ENCODE assay signal across 7 mouse cellular contexts in the genomic region with DNA sequence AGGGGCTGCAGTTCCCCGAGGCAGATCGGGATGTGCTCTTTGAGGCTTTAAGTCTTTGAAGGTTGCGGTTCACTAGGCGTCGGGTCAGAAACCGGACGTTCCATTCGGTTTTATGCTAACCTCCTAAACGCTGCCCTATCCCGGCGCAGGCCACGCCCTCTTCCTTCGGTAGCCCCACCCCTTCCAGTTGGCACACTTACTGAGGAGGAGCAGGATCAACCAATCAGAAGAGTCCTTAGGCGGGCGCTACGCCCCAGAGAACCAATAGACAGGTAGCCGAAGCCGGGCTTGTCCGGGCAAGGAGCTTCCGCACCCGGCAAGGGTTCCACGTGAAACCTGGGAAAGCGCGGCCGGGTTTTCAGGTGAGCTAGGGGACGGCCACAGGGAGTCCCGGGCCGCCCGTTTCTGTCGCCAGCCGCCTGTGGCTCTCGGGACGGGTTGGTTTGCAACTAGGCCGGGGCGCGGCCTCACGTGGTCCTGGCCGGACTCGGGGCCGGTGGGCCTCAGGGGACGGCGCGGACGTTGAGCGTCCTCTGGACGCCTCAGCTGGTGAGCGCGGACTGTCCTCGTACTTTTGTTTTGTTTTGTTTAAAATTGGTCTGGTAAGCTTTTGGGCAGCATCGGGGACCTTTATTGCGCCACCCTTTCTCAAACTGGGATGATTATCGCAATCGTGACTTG. TPM values are rescaled to one million over a fixed set of nuclear protein-coding genes. Genes with fewer than 3 reads are reported as not detected.
DNase-seq lines count a peak whose midpoint lies in the region; ATAC-seq and TF ChIP-seq lines count a peak whose summit lies in the region.

Gene Aen (plus strand): TSS at position 202 of the 681 bp plus-strand sequence.

- peak within 1 kb of the TSS; percentile 95 for H3K4me3 ChIP-seq in embryonic facial prominence, embryonic 10.5 days
- peak within 1 kb of the TSS; percentile 95 for H3K4me3 ChIP-seq in intestine, postnatal 0 days (ENCODE audit: low read depth, low read length)
- peak within 1 kb of the TSS; percentile 94 for H3K4me3 ChIP-seq in midbrain, embryonic 12.5 days
- peak within 1 kb of the TSS; percentile 85 for H3K4me3 ChIP-seq in small intestine, adult 2 months (ENCODE audit: low read depth, low read length)

- peak; percentile 99 for DNase-seq in adrenal gland, postnatal 10 days
- DNase-seq in embryonic facial prominence, embryonic 10.5 days (ENCODE audit: low spot score), result peak; percentile 98
- DNase-seq in gonadal fat pad, adult 2 months (ENCODE audit: low read depth), result peak; percentile 88
- DNase-seq in left cerebral cortex, postnatal 4 days, result peak; percentile 98

- peak; percentile 97 for ATAC-seq in intestine, postnatal 0 days
- ATAC-seq in midbrain, embryonic 12.5 days (ENCODE audit: low FRiP score, low read depth), result peak; percentile 98

- peak within 1 kb of the TSS; percentile 95 for H3K4me2 ChIP-seq in intestine, postnatal 0 days (replicated peaks; ENCODE audit: low read depth)
- peak within 1 kb of the TSS; percentile 93 for H3K4me2 ChIP-seq in midbrain, embryonic 12.5 days (replicated peaks)

- H3K4me1 ChIP-seq in embryonic facial prominence, embryonic 10.5 days, result peaks cover 17% of the 10 kb centered on the region
- H3K4me1 ChIP-seq in intestine, postnatal 0 days (replicated peaks; ENCODE audit: control insufficient read depth, insufficient read depth, low read length), result 0 out of 2 replicates have a peak, but pooled peaks cover 3% of the 10 kb centered on the region
- peaks cover 19% of the 10 kb centered on the region for H3K4me1 ChIP-seq in midbrain, embryonic 12.5 days
- H3K4me1 ChIP-seq in small intestine, adult 2 months (ENCODE audit: control insufficient read depth, insufficient read depth, insufficient read length, low read length), result peaks cover 13% of the 10 kb centered on the region; the same call in 1 of the 2 replicates

- TF ChIP-seq CTCF in intestine, postnatal 0 days (IDR thresholded peaks at IDR 0.05; ENCODE audit: low read depth), result no peak
- TF ChIP-seq CTCF in small intestine, adult 2 months (IDR thresholded peaks at IDR 0.05; ENCODE audit: extremely low read depth, insufficient read length, insufficient replicate concordance, low read depth, low read length), result no peak

- H3K9me3 ChIP-seq in embryonic facial prominence, embryonic 10.5 days, result no peaks in the 10 kb centered on the region
- no peaks in the 10 kb centered on the region for H3K9me3 ChIP-seq in intestine, postnatal 0 days (ENCODE audit: control insufficient read depth)
- no peaks in the 10 kb centered on the region for H3K9me3 ChIP-seq in midbrain, embryonic 12.5 days

- intact Hi-C loops in left cerebral cortex, postnatal 4 days (cut with DNase I), result no loop called here

- no peaks in the 10 kb centered on the region for H3K27me3 ChIP-seq in embryonic facial prominence, embryonic 10.5 days (replicated peaks; ENCODE audit: low read depth, poor library complexity, severe bottlenecking)
- no peaks in the 10 kb centered on the region for H3K27me3 ChIP-seq in intestine, postnatal 0 days (replicated peaks; ENCODE audit: control insufficient read depth, insufficient read depth, low read length)
- no peaks in the 10 kb centered on the region; the same call in 1 of the 2 replicates for H3K27me3 ChIP-seq in midbrain, embryonic 12.5 days
- H3K27me3 ChIP-seq in small intestine, adult 2 months (ENCODE audit: control insufficient read depth, insufficient read depth, low read length), result no peaks in the 10 kb centered on the region

- peak; percentile 45; the same call in 1 of the 2 replicates for TF ChIP-seq POLR2A in small intestine, adult 2 months (IDR thresholded peaks at IDR 0.05; ENCODE audit: low read depth, low read length)

- peak within 1 kb of the TSS; percentile 80 for H3K9ac ChIP-seq in intestine, postnatal 0 days (ENCODE audit: low read depth, low read length)
- peak within 1 kb of the TSS; percentile 69 for H3K9ac ChIP-seq in midbrain, embryonic 12.5 days (replicated peaks)

- H3K36me3 ChIP-seq in embryonic facial prominence, embryonic 10.5 days (replicated peaks), result peaks cover 16% of the 10 kb centered on the region
- no peaks in the 10 kb centered on the region for H3K36me3 ChIP-seq in intestine, postnatal 0 days (ENCODE audit: control insufficient read depth, insufficient read depth)
- no peaks in the 10 kb centered on the region for H3K36me3 ChIP-seq in midbrain, embryonic 12.5 days
- no peaks in the 10 kb centered on the region for H3K36me3 ChIP-seq in small intestine, adult 2 months (ENCODE audit: control insufficient read depth, insufficient read depth, low read length)

- H3K27ac ChIP-seq in embryonic facial prominence, embryonic 10.5 days (replicated peaks), result peak within 1 kb of the TSS; percentile 89
- peak within 1 kb of the TSS; percentile 35; the same call in 1 of the 2 replicates for H3K27ac ChIP-seq in intestine, postnatal 0 days (ENCODE audit: low read depth, low read length)
- no peak within 1 kb of the TSS for H3K27ac ChIP-seq in midbrain, embryonic 12.5 days (replicated peaks)
- H3K27ac ChIP-seq in small intestine, adult 2 months (ENCODE audit: insufficient read depth, low read depth, low read length), result peak within 1 kb of the TSS; percentile 54

- 3% methylated on average over 53 of the region's 53 CpGs for WGBS in embryonic facial prominence, embryonic 10.5 days
- WGBS in intestine, postnatal 0 days, result 4% methylated on average over 53 of the region's 53 CpGs
- WGBS in midbrain, embryonic 12.5 days, result 5% methylated on average over 53 of the region's 53 CpGs
- WGBS in small intestine, adult 2 months, result under 1% methylated on average over 53 of the region's 53 CpGs

RNA-seq across cellular contexts. Expression of gene Aen, which starts in this region (rescaled TPM):
- 10 to 100 TPM; 23.3 to 26.6 TPM for total RNA-seq in adrenal gland, postnatal 10 days (2021)
- polyA plus RNA-seq in embryonic facial prominence, embryonic 10.5 days (2016; fragmentation: Nextera tagmentation; extraction: Ambion mirVana), result 66.2 and 70.1 TPM in 2 replicates
- 34.6 and 35.2 TPM in 2 replicates for polyA plus RNA-seq in gonadal fat pad, adult 2 months (2012; rRNA removed)
- 19.7 and 20.6 TPM in 2 replicates for polyA plus RNA-seq in intestine, postnatal 0 days (2015; fragmentation: Nextera tagmentation; extraction: Ambion mirVana)
- 10 to 100 TPM; 42.3 to 51.3 TPM for total RNA-seq in left cerebral cortex, postnatal 4 days (2021)
- 50.1 and 51.3 TPM in 2 replicates for polyA plus RNA-seq in midbrain, embryonic 12.5 days (2016; fragmentation: Nextera tagmentation; extraction: Ambion mirVana)
- 7.7 and 8.7 TPM in 2 replicates for polyA plus RNA-seq in small intestine, adult 2 months (2012; rRNA removed)
